Mouse (Mus musculus): ENCODE data around the gene Evi5. TPM values are rescaled to one million over a fixed set of nuclear protein-coding genes. Genes with fewer than 3 reads are reported as not detected.

Gene Evi5
- total and polyA plus RNA-seq, 3 experiments, result 4.6 to 8.4 TPM; not detected in 1

- TF ChIP-seq POLR2AphosphoS5 (IDR thresholded peaks at IDR 0.05; ENCODE audit: borderline replicate concordance, low read depth, low read length) (no peak), TAL1 (IDR thresholded peaks at IDR 0.05; ENCODE audit: low read length) (peak; percentile 88)
These were observed 1.0 kb downstream of the Evi5 start (continued) for GRCm38 (mm10) chr5:107873886-107874302.

GRCm38 (mm10) chr5:107873330-107873729, 1.6 kb downstream of the Evi5 start:
- peak; percentile 67 for DNase-seq (ENCODE audit: low read depth, low spot score)
- Histone ChIP-seq H3K9me3 (replicated peaks; ENCODE audit: insufficient read depth, low read length) (no peaks in the 10 kb centered on the region), H3K4me3 (ENCODE audit: control insufficient read depth in 1 of 2, insufficient read depth in 1 of 2, low read depth in 2 of 2, low read length in 2 of 2) (peak overlapping the region in 1 of 2 experiments; percentile 18; a peak in 1 of 4 replicates), H3K4me1 (ENCODE audit: control insufficient read depth in 1 of 2, insufficient read depth in 2 of 2, low read length in 2 of 2) (peaks cover 7 to 19% of the 10 kb centered on the region in 2 experiments), H3K36me3 (ENCODE audit: control insufficient read depth in 1 of 2, insufficient read depth in 2 of 2, low read length in 2 of 2) (peaks cover 0 to 32% of the 10 kb centered on the region in 2 experiments; a peak in 2 of 4 replicates), H3K27ac (ENCODE audit: control insufficient read depth, low read depth, low read length) (peak overlapping the region; percentile 94), H3K9ac (ENCODE audit: control insufficient read depth, low read depth, low read length, poor library complexity, severe bottlenecking) (peak overlapping the region; percentile 34), H3K27me3 (ENCODE audit: control insufficient read depth in 1 of 2, insufficient read depth in 2 of 2, low read length in 2 of 2) (no peaks in the 10 kb centered on the region), H3K79me2 (ENCODE audit: control insufficient read depth, insufficient read depth, low read length, poor library complexity) (peaks cover 5% of the 10 kb centered on the region; the same call in 1 of the 2 replicates)
- no peak for TF ChIP-seq E2F4 (IDR thresholded peaks at IDR 0.05; ENCODE audit: borderline replicate concordance, low read depth, low read length)
- TF ChIP-seq EP300 (IDR thresholded peaks at IDR 0.05; ENCODE audit: low read depth in 1 of 2, low read length in 2 of 2), result peak; percentile 32 to 64; a peak in 1 of 4 replicates
- peak; percentile 65; the same call in 1 of the 2 replicates for TF ChIP-seq TCF12 (IDR thresholded peaks at IDR 0.05; ENCODE audit: low read depth, low read length)
- no peak for TF ChIP-seq UBTF (IDR thresholded peaks at IDR 0.05; ENCODE audit: borderline replicate concordance, insufficient read depth, low read depth, low read length)
- TF ChIP-seq SIN3A (IDR thresholded peaks at IDR 0.05; ENCODE audit: low read length), result no peak
- TF ChIP-seq HCFC1 (IDR thresholded peaks at IDR 0.05; ENCODE audit: low read depth, low read length), result no peak
- TF ChIP-seq MAX (IDR thresholded peaks at IDR 0.05; ENCODE audit: low read length), result no peak
- no peak for TF ChIP-seq POLR2A (IDR thresholded peaks at IDR 0.05; ENCODE audit: control insufficient read depth in 1 of 2, insufficient read depth in 1 of 2, low read depth in 1 of 2, low read length in 2 of 2, poor library complexity in 1 of 2)
- no peak for TF ChIP-seq RAD21 (IDR thresholded peaks at IDR 0.05; ENCODE audit: low read depth, low read length)
- TF ChIP-seq GABPA (IDR thresholded peaks at IDR 0.05; ENCODE audit: low read depth, low read length), result no peak
- no peak for TF ChIP-seq MEF2A (IDR thresholded peaks at IDR 0.05; ENCODE audit: extremely low read depth, insufficient replicate concordance, low read depth, low read length, poor library complexity, severe bottlenecking)
- no peak for TF ChIP-seq MXI1 (IDR thresholded peaks at IDR 0.05; ENCODE audit: low read depth, low read length)
- no peak for TF ChIP-seq JUND (IDR thresholded peaks at IDR 0.05; ENCODE audit: low read depth, low read length)
- TF ChIP-seq MAZ (IDR thresholded peaks at IDR 0.05; ENCODE audit: low read depth, low read length), result no peak
- no peak for TF ChIP-seq KAT2A (conservative IDR thresholded peaks at IDR 0.05; ENCODE audit: low read depth, low read length)
- TF ChIP-seq ZNF384 (IDR thresholded peaks at IDR 0.05; ENCODE audit: low read depth, low read length), result no peak
- no peak for TF ChIP-seq ELF1 (IDR thresholded peaks at IDR 0.05; ENCODE audit: low read depth, low read length)
- TF ChIP-seq ZKSCAN1 (IDR thresholded peaks at IDR 0.05; ENCODE audit: low read depth, low read length), result no peak
- TF ChIP-seq USF1 (IDR thresholded peaks at IDR 0.05; ENCODE audit: low read depth, low read length), result peak; percentile 53; the same call in 1 of the 2 replicates
- TF ChIP-seq NELFE (IDR thresholded peaks at IDR 0.05; ENCODE audit: low read depth, low read length), result no peak
- peak; percentile 42; the same call in 1 of the 2 replicates for TF ChIP-seq BHLHE40 (IDR thresholded peaks at IDR 0.05; ENCODE audit: borderline replicate concordance, low read depth, low read length)
- no peak for TF ChIP-seq ZMIZ1 (IDR thresholded peaks at IDR 0.05; ENCODE audit: low read depth, low read length)
- no peak for TF ChIP-seq CTCF (IDR thresholded peaks at IDR 0.05 in 2 of 3, conservative IDR thresholded peaks at IDR 0.05 in 1 of 3; ENCODE audit: control insufficient read depth in 1 of 3, insufficient read depth in 1 of 3, low read depth in 2 of 3, low read length in 3 of 3, poor library complexity in 1 of 3, severe bottlenecking in 1 of 3)
- TF ChIP-seq TAL1 (IDR thresholded peaks at IDR 0.05; ENCODE audit: low read length), result no peak
- 0 out of 2 replicates have a peak, but pooled peaks have one; percentile 64 for TF ChIP-seq MYC (IDR thresholded peaks at IDR 0.05; ENCODE audit: low read depth, low read length)
- no peak for TF ChIP-seq MYB (IDR thresholded peaks at IDR 0.05; ENCODE audit: low read depth, low read length)
- TF ChIP-seq POLR2AphosphoS5 (IDR thresholded peaks at IDR 0.05; ENCODE audit: borderline replicate concordance, low read depth, low read length), result no peak
- TF ChIP-seq TBP (IDR thresholded peaks at IDR 0.05; ENCODE audit: low read depth, low read length), result 0 out of 2 replicates have a peak, but pooled peaks have one; percentile 23
- no peak for TF ChIP-seq CHD2 (IDR thresholded peaks at IDR 0.05; ENCODE audit: low read length)
- peak; percentile 52; the same call in 1 of the 2 replicates for TF ChIP-seq GATA1 (IDR thresholded peaks at IDR 0.05; ENCODE audit: low read depth, low read length)
- no peak for TF ChIP-seq RCOR1 (IDR thresholded peaks at IDR 0.05; ENCODE audit: low read depth, low read length)
- TF ChIP-seq CHD1 (IDR thresholded peaks at IDR 0.05; ENCODE audit: low read depth, low read length), result no peak
- TF ChIP-seq NRF1 (IDR thresholded peaks at IDR 0.05; ENCODE audit: insufficient read depth, low read depth, low read length, poor library complexity, severe bottlenecking), result no peak
- no peak for TF ChIP-seq ZC3H11A (IDR thresholded peaks at IDR 0.05; ENCODE audit: low read depth, low read length)
- TF ChIP-seq MAFK (IDR thresholded peaks at IDR 0.05; ENCODE audit: borderline replicate concordance, low read depth, low read length), result no peak

Measured in MEL (cell line).